In genomic region chr13:41358480-41359180, GRCm38 (mm10) we compare ENCODE assay signal across 8 mouse cellular contexts.
DNase-seq lines count a peak whose midpoint lies in the region; ATAC-seq and TF ChIP-seq lines count a peak whose summit lies in the region.

No protein-coding gene starts in this region.

- peak overlapping the region; percentile 77 for H3K4me3 ChIP-seq in lung, embryonic 15.5 days
- peak overlapping the region; percentile 64 for H3K4me3 ChIP-seq in olfactory bulb, adult 2 months (ENCODE audit: insufficient read depth, low read depth, low read length)

- H3K4me1 ChIP-seq in lung, embryonic 15.5 days, result peaks cover 52% of the 10 kb centered on the region
- no peaks in the 10 kb centered on the region; the same call in 1 of the 2 replicates for H3K4me1 ChIP-seq in olfactory bulb, adult 2 months (ENCODE audit: control insufficient read depth, insufficient read depth, low read length)

- TF ChIP-seq CTCF in olfactory bulb, adult 2 months (IDR thresholded peaks at IDR 0.05; ENCODE audit: insufficient read depth, low read depth, low read length), result no peak

- H3K27ac ChIP-seq in lung, embryonic 15.5 days, result peak overlapping the region; percentile 98
- H3K27ac ChIP-seq in olfactory bulb, adult 2 months (ENCODE audit: insufficient read depth, low read depth, low read length), result peak overlapping the region; percentile 49; the same call in 1 of the 2 replicates

- no peaks in the 10 kb centered on the region for H3K36me3 ChIP-seq in lung, embryonic 15.5 days

- no peaks in the 10 kb centered on the region for H3K27me3 ChIP-seq in lung, embryonic 15.5 days

- TF ChIP-seq POLR2A in olfactory bulb, adult 2 months (IDR thresholded peaks at IDR 0.05; ENCODE audit: insufficient read depth, low read depth, low read length), result peak; percentile 57

- H3K4me2 ChIP-seq in lung, embryonic 15.5 days, result peak overlapping the region; percentile 64

- peak; percentile 97 to 98 for ATAC-seq in hematopoietic stem cell, adult 5-6 weeks (replicated peaks in 1 of 2; ENCODE audit: insufficient read depth in 1 of 2, low FRiP score in 2 of 2, low TSS enrichment in 1 of 2, low read depth in 1 of 2, poor library complexity in 2 of 2, severe bottlenecking in 2 of 2)
- peak; percentile 98 for ATAC-seq in lung, embryonic 15.5 days (ENCODE audit: borderline replicate concordance, extremely low read depth, low FRiP score, low TSS enrichment)

- under 1% methylated on average over 42 of the region's 42 CpGs for WGBS in lung, embryonic 15.5 days
- under 1% methylated on average over 42 of the region's 42 CpGs for WGBS in olfactory bulb, adult 2 months

- peak; percentile 40 for DNase-seq in MN1 (ENCODE audit: low spot score)
- DNase-seq in cerebellum, adult 8-10 months, result peak; percentile 74
- peak; percentile 93 for DNase-seq in forelimb bud, embryonic 11.5 days (ENCODE audit: low read depth, low spot score)
- DNase-seq in layer of hippocampus, adult 9-10 months (ENCODE audit: low spot score), result peak; percentile 87
- peak; percentile 86 for DNase-seq in thymus, adult 18-20 months

- peak overlapping the region; percentile 68 for H3K9ac ChIP-seq in lung, embryonic 15.5 days

- H3K9me3 ChIP-seq in lung, embryonic 15.5 days, result no peaks in the 10 kb centered on the region

Comparison
In these comparisons a context has a peak if more than half of its experiments do, and no peak if none do; other contexts are left out.
1. Peak in every context shown above with its lines: DNase-seq, ATAC-seq, H3K4me3 ChIP-seq and H3K27ac ChIP-seq.
2. DNase-seq: peak in every context shown above with its lines; median percentile 93 in forelimb bud, embryonic 11.5 days; 87 in layer of hippocampus, adult 9-10 months; 86 in thymus, adult 18-20 months; 74 in cerebellum, adult 8-10 months; 40 in MN1.